Mouse (Mus musculus) layer of hippocampus, adult 8-10 months (tissue): ENCODE data around the gene Kat8. TPM values are rescaled to one million over a fixed set of nuclear protein-coding genes. Genes with fewer than 3 reads are reported as not detected.
"Not testable (repeated sequence)": the region's sequence is repeated elsewhere in the genome, so short reads cannot be mapped to it uniquely, and the experiment has no call there.

Experiments used
- DNase-seq, 2 experiments: peaks; one replicate each; pipeline ENCODE4 v3.0.0; 2022; ENCODE audit warnings: low spot score in 2 of 2
- total RNA-seq, 4 experiments: library from RNA; stranded (reverse); gene quantifications; 2 replicates each; pipeline ENCODE4 v1.2.4; 2022

Gene Kat8
- total RNA-seq, 4 experiments from 2014 or later: 28.5 to 38.3 (median 34.5) TPM

- DNase-seq: no peak
Measured at GRCm38 (mm10) chr7:127930636-127931035, 18.3 kb downstream of the Kat8 start.

GRCm38 (mm10) chr7:127931351-127932135 is 19.2 kb downstream of the Kat8 start:
- no peak for DNase-seq

GRCm38 (mm10) chr7:127932273-127933031 is 20.1 kb downstream of the Kat8 start:
- no peak for DNase-seq

- no peak for DNase-seq
Measured at GRCm38 (mm10) chr7:127934075-127934474, 21.8 kb downstream of the Kat8 start.

- peak; percentile 92 to 96 for DNase-seq
Measured at GRCm38 (mm10) chr7:127935028-127935722, 22.9 kb downstream of the Kat8 start.

- no peak for DNase-seq
Measured at GRCm38 (mm10) chr7:127935748-127936159, 23.4 kb downstream of the Kat8 start.

GRCm38 (mm10) chr7:127936216-127936884 is 24.0 kb downstream of the Kat8 start:
- no peak for DNase-seq

GRCm38 (mm10) chr7:127942097-127942496 is 29.8 kb downstream of the Kat8 start:
- not testable (repeated sequence) for DNase-seq

GRCm38 (mm10) chr7:127944614-127945013 is 32.3 kb downstream of the Kat8 start:
- DNase-seq: no peak

GRCm38 (mm10) chr7:127946470-127947023 is 34.2 kb downstream of the Kat8 start, which contains the start of gene Prss36:
Gene Prss36 (minus strand): TSS chr7:127946725.
- no peak for DNase-seq

GRCm38 (mm10) chr7:127952864-127953581 is 40.7 kb downstream of the Kat8 start:
- no peak for DNase-seq

GRCm38 (mm10) chr7:127959364-127959763 is 47.0 kb downstream of the Kat8 start:
- DNase-seq: no peak

- DNase-seq: no peak
Measured at GRCm38 (mm10) chr7:127966371-127966918, 54.1 kb downstream of the Kat8 start.

GRCm38 (mm10) chr7:127967004-127967921 is 54.9 kb downstream of the Kat8 start, which contains the start of gene Fus:
Gene Fus (plus strand): TSS chr7:127967457.
- peak; percentile 90 to 95 for DNase-seq

GRCm38 (mm10) chr7:127967922-127968828 is 55.9 kb downstream of the Kat8 start:
- peak; percentile 62 to 75 for DNase-seq

GRCm38 (mm10) chr7:127974413-127974930 is 62.2 kb downstream of the Kat8 start:
- DNase-seq: no peak
